Mouse (Mus musculus): Measurements from ENCODE around the gene Clint1.

- TF ChIP-seq CTCF (IDR thresholded peaks at IDR 0.05; ENCODE audit: control insufficient read depth, insufficient read depth, low read length) (no peak), POLR2A (IDR thresholded peaks at IDR 0.05; ENCODE audit: borderline replicate concordance, control insufficient read depth, low read depth, low read length) (no peak)
These were observed 20.2 kb upstream of the Clint1 start for GRCm38 (mm10) chr11:45831476-45832143.

Measured in bone marrow, adult 2 months (tissue).